Comparison of ENCODE assay signal across 8 mouse cellular contexts in genomic region chr10:36974086-36974675, GRCm38 (mm10). TPM values are rescaled to one million over a fixed set of nuclear protein-coding genes. Genes with fewer than 3 reads are reported as not detected.
DNase-seq lines count a peak whose midpoint lies in the region; ATAC-seq and TF ChIP-seq lines count a peak whose summit lies in the region.

TSS of gene Hdac2 (plus strand) at chr10:36974544.

- DNase-seq in c-Kit-negative CD71-positive TER-119-positive erythroid progenitor cells, embryonic 14.5 days (ENCODE audit: low read depth, low spot score): peak; percentile 63
- DNase-seq in forebrain, embryonic 10.5 days (ENCODE audit: extremely low spot score, low spot score): peak; percentile 86
- DNase-seq in kidney, postnatal 25 days: peak; percentile 87 to 93
- peak; percentile 51 to 57 (median 52) for DNase-seq in liver, embryonic 14.5 days (ENCODE audit: low read depth in 3 of 3, low spot score in 3 of 3)
- peak; percentile 93 for DNase-seq in neural tube, embryonic 11.5 days (ENCODE audit: low spot score)
- DNase-seq in stomach, postnatal 0 days (ENCODE audit: low spot score): peak; percentile 87

- no peak for TF ChIP-seq CTCF in liver, embryonic 14.5 days (IDR thresholded peaks at IDR 0.05; ENCODE audit: low read depth)
- TF ChIP-seq CTCF in stomach, postnatal 0 days (IDR thresholded peaks at IDR 0.05; ENCODE audit: low read depth): no peak

- H3K36me3 ChIP-seq in forebrain, embryonic 10.5 days (replicated peaks): peaks cover 34% of the 10 kb centered on the region
- 0 out of 2 replicates have a peak, but pooled peaks cover 4% of the 10 kb centered on the region for H3K36me3 ChIP-seq in heart, embryonic 15.5 days
- H3K36me3 ChIP-seq in liver, embryonic 14.5 days (replicated peaks; ENCODE audit: control insufficient read depth, insufficient read depth, low read depth): no peaks in the 10 kb centered on the region
- no peaks in the 10 kb centered on the region for H3K36me3 ChIP-seq in neural tube, embryonic 11.5 days (ENCODE audit: control insufficient read depth, insufficient read depth, low read length)
- H3K36me3 ChIP-seq in stomach, postnatal 0 days (ENCODE audit: control insufficient read depth, insufficient read depth, low read length): no peaks in the 10 kb centered on the region

- peaks cover 16% of the 10 kb centered on the region for H3K4me1 ChIP-seq in forebrain, embryonic 10.5 days
- peaks cover 20% of the 10 kb centered on the region for H3K4me1 ChIP-seq in heart, embryonic 15.5 days (replicated peaks)
- H3K4me1 ChIP-seq in liver, embryonic 14.5 days (replicated peaks; ENCODE audit: control insufficient read depth in 2 of 2, insufficient read depth in 2 of 2, low read length in 1 of 2): peaks cover 4 to 15% of the 10 kb centered on the region in 2 experiments
- no peaks in the 10 kb centered on the region for H3K4me1 ChIP-seq in neural tube, embryonic 11.5 days (ENCODE audit: control insufficient read depth, insufficient read depth, low read length)
- H3K4me1 ChIP-seq in stomach, postnatal 0 days (replicated peaks; ENCODE audit: control insufficient read depth, insufficient read depth): no peaks in the 10 kb centered on the region

- H3K27me3 ChIP-seq in forebrain, embryonic 10.5 days (ENCODE audit: poor library complexity, severe bottlenecking): peaks cover 11% of the 10 kb centered on the region
- H3K27me3 ChIP-seq in heart, embryonic 15.5 days: no peaks in the 10 kb centered on the region
- no peaks in the 10 kb centered on the region for H3K27me3 ChIP-seq in liver, embryonic 14.5 days (ENCODE audit: control insufficient read depth, insufficient read depth, low read length)
- H3K27me3 ChIP-seq in neural tube, embryonic 11.5 days (ENCODE audit: control insufficient read depth, insufficient read depth, low read length): no peaks in the 10 kb centered on the region
- no peaks in the 10 kb centered on the region for H3K27me3 ChIP-seq in stomach, postnatal 0 days (ENCODE audit: control insufficient read depth, insufficient read depth, low read length)

- peak; percentile 87 for ATAC-seq in CD4-positive, CD25-positive, alpha-beta regulatory T cell, adult 4 months
- ATAC-seq in heart, embryonic 15.5 days (replicated peaks; ENCODE audit: insufficient number of reproducible peaks, insufficient read depth, low FRiP score, low read depth): peak; percentile 97
- peak; percentile 94 for ATAC-seq in liver, embryonic 14.5 days (ENCODE audit: insufficient read depth)
- peak; percentile 97 for ATAC-seq in neural tube, embryonic 11.5 days (ENCODE audit: insufficient read depth, low FRiP score, low TSS enrichment)
- ATAC-seq in stomach, postnatal 0 days (ENCODE audit: low FRiP score, low TSS enrichment): peak; percentile 98

- under 1% methylated on average over 66 of the region's 67 CpGs for WGBS in forebrain, embryonic 10.5 days
- under 1% methylated on average over 50 of the region's 67 CpGs for WGBS in heart, embryonic 15.5 days
- under 1% methylated on average over 66 of the region's 67 CpGs for WGBS in liver, embryonic 14.5 days (ENCODE audit: insufficient replicate concordance)
- WGBS in neural tube, embryonic 11.5 days: under 1% methylated on average over 64 of the region's 67 CpGs
- WGBS in stomach, postnatal 0 days: under 1% methylated on average over 61 of the region's 67 CpGs

- peak within 1 kb of the TSS; percentile 89 for H3K4me2 ChIP-seq in heart, embryonic 15.5 days
- H3K4me2 ChIP-seq in liver, embryonic 14.5 days (ENCODE audit: low read depth): peak within 1 kb of the TSS; percentile 89
- H3K4me2 ChIP-seq in neural tube, embryonic 11.5 days (ENCODE audit: low read depth): peak within 1 kb of the TSS; percentile 53
- H3K4me2 ChIP-seq in stomach, postnatal 0 days (replicated peaks; ENCODE audit: low read depth): peak within 1 kb of the TSS; percentile 75

- TF ChIP-seq EP300 in liver, embryonic 14.5 days (IDR thresholded peaks at IDR 0.05; ENCODE audit: low read depth): peak; percentile 36; the same call in 1 of the 2 replicates
- TF ChIP-seq EP300 in stomach, postnatal 0 days (optimal IDR thresholded peaks at IDR 0.05): no peak

- H3K27ac ChIP-seq in forebrain, embryonic 10.5 days: peak within 1 kb of the TSS; percentile 99
- peak within 1 kb of the TSS; percentile 99 for H3K27ac ChIP-seq in heart, embryonic 15.5 days
- peak within 1 kb of the TSS; percentile 50 for H3K27ac ChIP-seq in liver, embryonic 14.5 days
- H3K27ac ChIP-seq in neural tube, embryonic 11.5 days (ENCODE audit: low read depth, low read length): peak within 1 kb of the TSS; percentile 98
- peak within 1 kb of the TSS; percentile 98 for H3K27ac ChIP-seq in stomach, postnatal 0 days (replicated peaks)

- H3K9me3 ChIP-seq in forebrain, embryonic 10.5 days: peaks cover 30% of the 10 kb centered on the region
- no peaks in the 10 kb centered on the region for H3K9me3 ChIP-seq in heart, embryonic 15.5 days (replicated peaks)
- no peaks in the 10 kb centered on the region for H3K9me3 ChIP-seq in liver, embryonic 14.5 days (ENCODE audit: control insufficient read depth, low read length)
- no peaks in the 10 kb centered on the region; the same call in 1 of the 2 replicates for H3K9me3 ChIP-seq in neural tube, embryonic 11.5 days (ENCODE audit: control insufficient read depth, low read length)
- no peaks in the 10 kb centered on the region for H3K9me3 ChIP-seq in stomach, postnatal 0 days (ENCODE audit: control insufficient read depth, low read length)

- peak within 1 kb of the TSS; percentile 97 for H3K9ac ChIP-seq in heart, embryonic 15.5 days
- H3K9ac ChIP-seq in liver, embryonic 14.5 days (replicated peaks): peak within 1 kb of the TSS; percentile 68
- H3K9ac ChIP-seq in neural tube, embryonic 11.5 days (ENCODE audit: low read length): peak within 1 kb of the TSS; percentile 99
- H3K9ac ChIP-seq in stomach, postnatal 0 days (ENCODE audit: low read length): peak within 1 kb of the TSS; percentile 97

- peak within 1 kb of the TSS; percentile 94 for H3K4me3 ChIP-seq in forebrain, embryonic 10.5 days
- peak within 1 kb of the TSS; percentile 94 for H3K4me3 ChIP-seq in heart, embryonic 15.5 days
- peak within 1 kb of the TSS; percentile 69 to 84 for H3K4me3 ChIP-seq in liver, embryonic 14.5 days (ENCODE audit: insufficient read depth in 1 of 2, low read depth in 2 of 2, low read length in 2 of 2)
- peak within 1 kb of the TSS; percentile 94 for H3K4me3 ChIP-seq in neural tube, embryonic 11.5 days (ENCODE audit: low read depth, low read length)
- H3K4me3 ChIP-seq in stomach, postnatal 0 days (ENCODE audit: low read depth, low read length): peak within 1 kb of the TSS; percentile 94

RNA-seq across cellular contexts. Expression of gene Hdac2, which starts in this region (rescaled TPM):
- polyA plus RNA-seq in CD4-positive, CD25-positive, alpha-beta regulatory T cell, adult 4 months (2017; shearing (Covaris generic)): 10 to 100 TPM in 1 of 2 experiments, 1 to 10 TPM in 1; 7.9 to 18.3 TPM
- polyA plus RNA-seq in forebrain, embryonic 10.5 days (2016; fragmentation: Nextera tagmentation; extraction: Ambion mirVana): 309 and 315 TPM in 2 replicates
- 135 and 144 TPM in 2 replicates for polyA plus RNA-seq in heart, embryonic 15.5 days (2015; fragmentation: Nextera tagmentation; extraction: Ambion mirVana)
- 16.7 and 26.8 TPM in 2 replicates for polyA plus RNA-seq in liver, embryonic 14.5 days (2012; rRNA removed)
- 60.4 and 68.3 TPM in 2 replicates for polyA plus RNA-seq in liver, embryonic 14.5 days (2014; fragmentation: Nextera tagmentation; extraction: Ambion mirVana)
- 448 TPM in 2 replicates for polyA plus RNA-seq in neural tube, embryonic 11.5 days (2014; fragmentation: Nextera tagmentation; extraction: Ambion mirVana)
- polyA plus RNA-seq in stomach, postnatal 0 days (2015; fragmentation: Nextera tagmentation; extraction: Ambion mirVana): 79.5 and 85.9 TPM in 2 replicates

Comparison
In these comparisons a context has a peak if more than half of its experiments do, and no peak if none do; other contexts are left out.
1. Peak in every context shown above with its lines: DNase-seq, ATAC-seq, H3K4me3 ChIP-seq and H3K27ac ChIP-seq.